Mouse (Mus musculus) erythroblast, embryonic 14.5 days (primary cell): ENCODE data around the gene Erc2.

ENCODE experiments used
- GATA1 ChIP-seq: IDR thresholded peaks from 2 replicates; pipeline ENCODE4 v1.6.1; 2012; ENCODE audit warnings: low read length, inconsistent platforms, mixed read lengths
- TAL1 ChIP-seq: IDR thresholded peaks from 3 replicates; pipeline ENCODE4 v1.6.1; 2012; ENCODE audit warnings: low read length, inconsistent platforms, mixed read lengths

DNA sequence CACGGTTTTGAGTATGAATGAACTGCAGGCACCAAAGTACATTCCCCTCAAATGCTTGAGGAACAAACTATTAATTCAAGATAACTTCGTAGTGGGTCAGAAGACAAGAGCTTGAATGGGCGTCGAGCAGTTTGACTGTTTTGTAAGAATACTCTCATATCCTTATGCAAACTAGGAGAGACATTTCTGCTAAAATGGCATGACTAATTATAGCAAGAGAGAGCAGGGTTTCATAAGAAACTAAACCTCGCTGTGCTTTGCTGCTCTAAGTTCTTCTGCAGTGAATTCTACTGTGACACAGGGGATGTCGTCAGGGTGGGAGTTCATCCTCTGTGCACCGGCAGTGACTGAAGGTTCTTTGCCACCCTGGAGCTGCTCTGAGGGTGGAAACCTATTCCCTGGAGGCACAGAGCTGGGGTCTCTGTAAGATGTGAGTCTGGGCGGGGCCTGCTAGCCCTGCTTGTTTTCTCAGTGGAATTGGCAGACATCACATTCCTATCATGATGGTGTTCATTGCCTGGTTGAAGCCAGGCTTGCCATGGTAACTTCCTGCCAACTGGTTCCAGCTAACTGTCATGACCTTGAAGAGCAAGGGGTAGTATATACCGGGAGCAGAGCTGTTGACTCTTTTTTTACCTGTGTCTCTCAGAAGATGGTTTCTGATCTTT lies 8.9 kb downstream of the Erc2 start:
- TF ChIP-seq GATA1 (no peak), TAL1 (no peak)
